Mouse (Mus musculus) gastrocnemius, adult 2 months (tissue): Measurements from ENCODE around the gene Rbfox1. TPM values are rescaled to one million over a fixed set of nuclear protein-coding genes. Genes with fewer than 3 reads are reported as not detected.

Source experiments
- DNase-seq: peaks from one replicate; pipeline ENCODE4 v3.0.0; 2022
- H3K27ac ChIP-seq: fragments of 200-600 bp; 2 replicates; pipeline ENCODE4 v1.8.1; 2022; ENCODE audit warnings: mild to moderate bottlenecking
- H3K4me3 ChIP-seq: fragments of 200-600 bp; 2 replicates; pipeline ENCODE4 v1.8.1; 2022; ENCODE audit warnings: mild to moderate bottlenecking, moderate library complexity
- CTCF ChIP-seq: fragments of 200-600 bp; IDR thresholded peaks from 2 replicates; pipeline ENCODE4 v1.8.1; 2022; ENCODE audit warnings: antibody characterized with exemption, mild to moderate bottlenecking, moderate library complexity
- intact Hi-C: fragments of 180-260 bp; cut with DNase I; formaldehyde crosslinking; loops from one replicate; pipeline ENCODE4 v1.15.1; 2025
- total RNA-seq, 2 experiments: library from RNA; stranded (reverse); gene quantifications; 2 replicates each; pipeline ENCODE4 v1.2.3; 2021

The Rbfox1 gene
- total RNA-seq, 2 experiments from 2014 or later, result 194 to 277 TPM

DNA sequence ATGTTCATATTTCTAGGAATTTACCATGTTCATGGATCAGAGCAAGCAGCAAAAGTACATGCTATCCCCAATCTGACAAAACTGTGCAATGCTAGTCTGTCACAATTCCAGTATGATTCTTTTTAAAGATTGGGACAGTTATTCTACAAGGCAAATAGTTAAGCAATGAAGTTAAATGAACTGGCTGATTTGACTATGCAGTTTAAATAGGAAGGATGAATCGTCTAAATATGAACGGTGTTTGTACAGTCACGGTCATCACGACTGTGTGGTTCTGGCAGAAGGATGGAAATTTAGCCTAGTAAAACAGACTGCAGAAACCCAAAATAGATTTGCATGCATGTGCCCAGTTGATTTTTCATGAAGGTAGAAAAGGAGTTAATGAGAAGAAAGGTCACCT, 236.1 kb downstream of the Rbfox1 start:
- Histone ChIP-seq H3K4me3 (no peak overlapping the region), H3K27ac (no peak overlapping the region)
- no peak for TF ChIP-seq CTCF
- intact Hi-C loops, result no loop called here
- DNase-seq, result no peak

DNA sequence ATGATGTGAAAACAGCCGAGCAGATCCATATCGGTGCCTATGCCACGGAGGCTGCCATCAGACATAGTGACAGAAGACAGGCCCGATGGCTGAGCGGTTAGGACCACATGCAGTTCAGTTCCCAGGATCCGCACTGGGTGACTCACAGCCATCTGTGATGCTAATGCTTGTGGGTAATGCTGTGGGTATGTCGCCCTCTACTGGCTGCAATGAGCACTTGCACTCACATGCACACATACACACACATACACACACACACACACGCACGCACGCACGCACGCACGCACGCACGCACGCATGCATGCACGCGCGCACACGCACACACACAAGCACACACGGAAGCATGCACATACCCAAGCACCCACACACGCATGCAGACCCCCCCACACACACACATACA, 237.7 kb downstream of the Rbfox1 start:
- Histone ChIP-seq H3K27ac (no peak overlapping the region), H3K4me3 (no peak overlapping the region)
- intact Hi-C loops, result no loop called here
- no peak for TF ChIP-seq CTCF
- no peak for DNase-seq

DNA sequence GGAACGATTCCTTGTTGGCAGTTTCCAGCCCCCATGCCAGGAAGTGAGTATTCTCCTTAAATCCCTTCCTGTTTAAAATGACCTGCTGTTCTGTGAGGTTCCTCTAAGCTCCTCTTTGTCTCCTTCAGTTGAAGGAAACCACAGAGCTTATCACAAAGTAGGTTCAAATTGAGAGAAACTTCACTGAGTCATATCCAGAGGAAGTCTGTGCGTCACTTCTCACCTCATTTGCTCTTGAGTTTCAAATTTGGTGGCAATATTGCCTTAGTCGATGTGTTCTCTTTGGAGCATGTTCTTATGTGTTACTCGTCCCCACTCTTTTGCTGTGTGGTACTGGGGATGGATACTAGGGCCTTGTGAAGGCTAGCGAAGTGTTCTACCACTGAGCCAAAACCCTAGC, 243.2 kb downstream of the Rbfox1 start:
- no peak for TF ChIP-seq CTCF
- H3K4me3 ChIP-seq, result no peak overlapping the region
- no peak overlapping the region for H3K27ac ChIP-seq
- intact Hi-C loops, result no loop called here
- DNase-seq, result no peak

DNA sequence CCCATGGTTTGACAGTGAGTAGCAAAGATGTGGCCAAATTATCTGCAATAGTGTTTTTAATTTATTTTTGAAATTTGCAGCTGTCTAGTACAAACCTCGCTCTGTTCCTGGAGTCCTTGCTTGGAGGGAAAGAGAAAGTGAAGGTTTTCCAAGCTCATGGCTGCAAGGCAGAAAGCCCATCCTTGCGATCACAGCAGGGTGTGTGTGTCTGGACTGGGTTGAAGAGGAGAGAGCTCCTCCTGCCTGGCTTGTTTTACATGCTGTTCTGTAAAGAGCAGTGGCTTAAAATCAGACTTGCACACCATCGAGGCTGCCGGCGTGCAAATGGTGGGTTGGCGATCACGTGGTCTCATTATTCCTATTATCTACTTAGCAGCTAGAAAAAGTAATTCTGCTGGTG, 249.9 kb downstream of the Rbfox1 start:
- DNase-seq, result no peak
- no peak overlapping the region for H3K4me3 ChIP-seq
- TF ChIP-seq CTCF, result no peak
- intact Hi-C loops, result no loop called here
- no peak overlapping the region for H3K27ac ChIP-seq

DNA sequence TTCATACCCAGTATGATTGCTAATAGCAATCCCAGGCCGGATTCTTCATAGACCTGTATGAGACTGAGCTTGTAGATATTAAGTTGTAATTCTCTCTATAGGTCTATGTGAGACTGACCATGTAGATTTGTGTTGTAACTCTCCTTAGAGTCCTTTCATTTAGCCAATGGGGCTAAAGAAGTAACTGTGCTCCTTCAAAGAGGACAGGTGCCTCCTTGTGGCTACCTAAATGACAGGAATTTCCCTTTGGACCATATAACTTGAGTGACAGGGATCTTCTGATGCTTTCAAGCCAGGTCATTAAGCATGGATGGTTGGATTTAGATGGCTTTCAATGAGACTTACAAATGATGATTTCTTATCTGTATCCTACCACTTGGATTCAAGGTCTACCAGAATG, 254.3 kb downstream of the Rbfox1 start:
- intact Hi-C loops, result no loop called here
- DNase-seq, result no peak
- H3K4me3 ChIP-seq, result no peak overlapping the region

DNA sequence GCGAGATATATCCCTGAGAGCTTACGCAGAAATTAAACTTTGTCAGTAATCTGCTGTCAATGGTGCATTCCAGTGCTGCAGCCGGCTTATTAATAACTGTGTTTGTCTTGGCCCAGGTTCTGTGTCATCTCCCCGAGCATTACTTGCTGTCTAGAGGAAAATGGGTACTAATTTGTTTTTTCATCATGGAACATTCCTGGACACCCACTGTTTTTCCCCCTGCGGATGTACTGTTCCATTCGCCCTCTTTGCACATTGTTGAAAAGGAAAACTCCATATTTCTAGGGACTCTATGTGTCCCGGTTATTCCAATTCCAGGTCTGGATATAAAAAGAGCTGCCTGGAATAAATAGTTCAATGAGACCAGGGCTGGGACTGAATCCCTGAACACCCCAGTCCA, 262.8 kb downstream of the Rbfox1 start:
- intact Hi-C loops, result no loop called here
- H3K4me3 ChIP-seq, result no peak overlapping the region
- no peak overlapping the region for H3K27ac ChIP-seq
- no peak for DNase-seq
- no peak for TF ChIP-seq CTCF

More for the DNA sequence above, 254.3 kb downstream of the Rbfox1 start:
- H3K27ac ChIP-seq, result no peak overlapping the region
- no peak for TF ChIP-seq CTCF

DNA sequence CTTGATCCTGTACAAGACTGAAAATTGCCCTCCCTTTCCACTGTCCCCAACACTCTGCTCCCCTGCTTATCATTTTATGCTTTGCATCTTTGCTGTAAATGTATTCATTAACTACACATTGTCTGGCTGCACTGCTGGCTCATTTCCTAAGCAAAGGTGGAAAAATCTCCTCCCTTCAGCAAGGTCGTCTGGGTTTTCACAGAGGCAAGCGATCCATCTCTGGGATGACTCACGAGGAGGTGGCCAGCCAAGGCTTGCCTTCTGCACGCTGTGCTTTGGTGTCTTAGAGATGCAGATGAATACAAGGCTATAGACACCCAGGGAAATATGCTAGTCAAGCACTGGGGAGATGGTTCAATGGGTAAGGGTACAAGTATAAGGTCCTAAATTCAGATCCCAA, 264.2 kb downstream of the Rbfox1 start:
- no peak overlapping the region for H3K27ac ChIP-seq
- H3K4me3 ChIP-seq, result no peak overlapping the region
- DNase-seq, result no peak
- intact Hi-C loops, result no loop called here
- no peak for TF ChIP-seq CTCF

DNA sequence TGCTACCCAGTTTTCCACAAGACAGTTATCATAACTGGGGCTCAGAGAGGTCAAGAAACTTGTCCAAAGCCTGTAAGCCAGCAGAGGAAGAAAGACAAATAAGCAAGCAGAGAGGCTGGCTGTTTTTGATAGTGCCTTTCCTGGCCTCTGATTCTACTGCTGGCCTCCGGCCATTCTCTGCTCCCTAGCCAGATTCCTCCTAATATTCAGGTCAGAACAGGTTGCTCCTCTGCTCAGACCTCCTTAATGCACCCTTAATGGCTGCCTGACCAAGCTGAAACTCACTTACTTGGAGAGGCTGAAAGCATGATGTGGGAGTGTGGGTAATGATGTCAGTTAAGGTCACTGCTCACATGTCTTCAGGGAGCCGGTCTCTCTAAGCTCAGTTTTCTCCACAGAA, 270.4 kb downstream of the Rbfox1 start:
- Histone ChIP-seq H3K27ac (no peak overlapping the region), H3K4me3 (no peak overlapping the region)
- intact Hi-C loops, result no loop called here
- DNase-seq, result no peak
- TF ChIP-seq CTCF, result no peak

DNA sequence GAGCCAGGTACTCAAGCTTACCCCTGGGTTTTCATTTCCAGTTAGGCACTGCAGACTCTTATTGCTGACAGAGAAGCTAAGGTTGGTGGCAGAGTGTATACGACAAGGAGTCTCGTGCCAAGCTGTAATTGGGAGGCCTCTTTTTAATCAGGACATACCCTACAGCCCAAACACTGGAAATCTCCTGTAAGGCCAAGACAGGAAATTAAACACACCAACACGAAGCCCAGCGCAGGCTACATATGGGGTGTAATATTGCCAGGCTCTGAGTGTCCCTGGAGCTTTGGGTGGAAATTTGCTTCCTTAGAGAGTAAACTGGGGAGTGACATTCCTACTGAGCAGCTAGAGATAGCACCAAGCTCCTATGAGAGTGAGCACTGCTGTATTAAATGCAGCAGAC, 279.3 kb downstream of the Rbfox1 start:
- intact Hi-C loops, result no loop called here
- Histone ChIP-seq H3K27ac (no peak overlapping the region), H3K4me3 (no peak overlapping the region)
- DNase-seq, result no peak
- TF ChIP-seq CTCF, result no peak

DNA sequence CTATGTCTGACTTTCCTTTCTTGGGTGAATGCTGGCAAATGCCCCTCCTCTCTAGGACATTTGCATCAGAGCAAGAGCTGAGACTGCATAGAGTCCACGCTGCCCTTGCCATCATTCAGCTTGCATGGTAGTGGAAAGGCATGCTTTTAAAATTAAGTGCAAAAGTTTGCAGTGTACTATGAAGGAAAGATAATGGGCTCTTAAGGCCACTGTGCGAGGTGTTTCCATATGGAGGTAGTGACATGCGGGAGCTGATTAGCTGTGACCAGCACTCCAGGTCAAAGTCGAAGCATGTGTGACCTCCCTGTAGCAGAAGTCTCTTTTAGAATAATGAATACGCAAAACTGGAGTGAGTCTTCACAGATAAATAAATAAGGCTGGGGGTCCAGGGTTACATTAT, 284.2 kb downstream of the Rbfox1 start:
- Histone ChIP-seq H3K27ac (no peak overlapping the region), H3K4me3 (no peak overlapping the region)
- TF ChIP-seq CTCF, result no peak
- no peak for DNase-seq
- intact Hi-C loops, result no loop called here

DNA sequence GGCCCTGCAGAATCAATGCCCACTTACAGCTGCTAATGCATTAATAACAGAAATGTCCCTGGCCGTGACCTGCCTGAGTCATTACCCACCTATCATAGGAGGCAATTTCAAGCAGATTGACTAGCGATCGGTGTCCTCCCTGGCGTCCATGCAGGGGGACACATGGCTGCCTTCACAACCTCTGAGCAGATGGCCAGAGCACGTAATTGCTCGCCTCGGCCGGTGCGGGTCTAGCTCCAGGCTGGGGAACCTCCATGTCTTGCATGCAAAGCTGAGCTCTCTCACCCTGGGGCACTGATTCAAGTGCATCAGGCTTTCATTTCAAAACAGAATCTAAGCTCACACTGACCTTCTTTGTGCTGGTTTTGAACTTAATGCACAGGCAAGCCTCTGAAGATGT, 295.7 kb downstream of the Rbfox1 start:
- no peak for DNase-seq
- no peak for TF ChIP-seq CTCF
- intact Hi-C loops, result no loop called here
- Histone ChIP-seq H3K4me3 (no peak overlapping the region), H3K27ac (no peak overlapping the region)

DNA sequence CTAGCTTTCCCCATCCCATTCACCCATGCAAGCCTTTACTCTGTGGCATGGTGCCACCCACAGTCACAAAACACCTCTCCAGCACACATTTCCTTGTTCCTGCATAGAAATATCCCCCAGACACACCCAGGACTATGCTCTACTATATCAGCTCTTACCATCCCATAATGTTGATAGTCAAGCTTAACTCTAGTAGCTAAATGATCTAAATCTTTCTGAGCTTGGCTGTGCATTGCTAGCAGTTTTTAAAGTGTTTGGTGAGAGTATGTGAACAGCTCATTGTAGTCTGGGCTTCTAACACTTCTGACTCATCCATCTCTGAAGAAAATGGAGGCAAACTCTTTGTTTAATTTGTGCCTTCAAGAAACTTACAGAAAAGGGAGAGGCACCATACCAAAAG, 297.2 kb downstream of the Rbfox1 start:
- intact Hi-C loops, result no loop called here

DNA sequence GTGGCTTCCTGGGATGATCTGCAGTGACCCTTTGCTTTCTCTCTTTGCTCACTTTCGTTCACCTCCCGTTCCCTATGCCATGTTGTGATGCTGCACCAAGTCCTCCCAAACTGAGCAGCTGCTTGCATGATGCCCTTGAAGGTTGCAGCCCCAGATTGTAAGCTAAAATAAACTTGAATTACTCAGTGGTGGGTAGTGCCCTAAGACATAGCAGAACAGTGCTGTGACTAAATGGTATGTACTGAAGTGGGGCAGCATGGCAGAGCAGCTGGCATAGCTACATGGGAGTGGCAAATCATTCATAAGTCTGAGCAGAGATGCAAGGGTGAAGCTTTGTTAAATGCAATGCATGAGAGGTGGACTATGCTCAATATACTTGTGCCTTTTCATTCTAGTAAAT, 307.2 kb downstream of the Rbfox1 start:
- no peak for DNase-seq
- intact Hi-C loops, result no loop called here

More for the DNA sequence above, 297.2 kb downstream of the Rbfox1 start:
- DNase-seq, result no peak
- H3K4me3 ChIP-seq, result no peak overlapping the region
- H3K27ac ChIP-seq, result no peak overlapping the region
- TF ChIP-seq CTCF, result no peak

DNA sequence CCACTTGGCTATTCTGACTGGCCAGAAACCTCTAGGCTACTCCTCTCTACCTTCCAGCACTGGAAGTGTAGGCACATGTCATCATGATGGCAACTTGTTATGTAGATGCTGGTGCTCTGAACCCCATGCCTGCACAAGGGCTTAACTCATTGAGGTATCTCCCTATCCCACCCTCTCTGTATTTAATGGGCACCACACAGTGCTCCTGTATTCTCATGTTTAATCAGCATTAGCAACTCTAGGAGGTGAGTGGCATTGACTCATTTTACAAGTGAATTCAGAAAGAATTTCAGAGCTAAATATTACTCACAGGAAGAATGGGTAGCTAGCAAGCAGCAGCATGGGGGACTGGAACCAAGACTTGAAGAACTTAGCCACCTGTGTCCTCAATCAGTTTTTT, 321.3 kb downstream of the Rbfox1 start:
- intact Hi-C loops, result no loop called here
- DNase-seq, result no peak
- no peak for TF ChIP-seq CTCF
- no peak overlapping the region for H3K4me3 ChIP-seq
- H3K27ac ChIP-seq, result no peak overlapping the region

More for the DNA sequence above, 307.2 kb downstream of the Rbfox1 start:
- Histone ChIP-seq H3K27ac (no peak overlapping the region), H3K4me3 (no peak overlapping the region)
- no peak for TF ChIP-seq CTCF

DNA sequence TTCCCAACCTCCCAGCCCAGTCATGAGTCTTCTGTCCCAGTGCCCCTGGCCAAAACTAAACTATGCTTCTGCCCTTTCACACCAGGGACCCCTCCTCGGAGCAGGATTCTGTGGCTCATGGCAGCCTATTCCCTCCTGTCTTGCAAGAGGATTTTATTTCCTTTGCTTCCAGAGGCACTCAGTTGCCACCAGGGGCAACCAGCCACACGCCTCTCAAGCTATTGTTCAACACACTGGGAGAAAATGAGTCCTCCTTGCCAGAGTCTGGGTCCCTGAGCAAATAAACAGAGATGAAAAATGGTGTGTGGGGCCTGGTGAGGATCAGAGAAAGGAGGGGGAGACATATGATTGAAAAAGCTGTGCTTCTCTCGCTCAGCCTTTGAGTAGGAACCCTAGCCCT, 327.8 kb downstream of the Rbfox1 start:
- no peak for DNase-seq
- no peak overlapping the region for H3K4me3 ChIP-seq
- intact Hi-C loops, result no loop called here
- TF ChIP-seq CTCF, result no peak
- no peak overlapping the region for H3K27ac ChIP-seq
